Mouse (Mus musculus): ENCODE data around the gene Tmem217. TPM values are rescaled to one million over a fixed set of nuclear protein-coding genes. Genes with fewer than 3 reads are reported as not detected.

Tmem217 gene
- polyA plus RNA-seq, 1 experiment from 2014 or later, result 1.5 TPM

Small RNAs within 50 kb of the gene (microRNA-seq; reads per million reads assigned to microRNA genes)
- gene Mir7667, result not detected

Other genes starting within 250 kb of the Tmem217 start
- 1.9 and 2.6 TPM in 2 replicates for gene Pi16, start 234.7 kb downstream of the Tmem217 start, polyA plus RNA-seq (2016; fragmentation: Nextera tagmentation; extraction: Ambion mirVana)
- gene Mtch1, start 204.5 kb downstream of the Tmem217 start, polyA plus RNA-seq (2016; fragmentation: Nextera tagmentation; extraction: Ambion mirVana), result 281 and 310 TPM in 2 replicates
- 2.2 and 3.8 TPM in 2 replicates for gene Fgd2, start 191.5 kb downstream of the Tmem217 start, polyA plus RNA-seq (2016; fragmentation: Nextera tagmentation; extraction: Ambion mirVana)
- gene Pim1, start 61.6 kb downstream of the Tmem217 start, polyA plus RNA-seq (2016; fragmentation: Nextera tagmentation; extraction: Ambion mirVana), result 28.7 and 31.4 TPM in 2 replicates
- not detected in 2 replicates for gene Gm17657, start 2.7 kb downstream of the Tmem217 start, polyA plus RNA-seq (2016; fragmentation: Nextera tagmentation; extraction: Ambion mirVana)
- gene Tbc1d22b, start 2.6 kb downstream of the Tmem217 start, polyA plus RNA-seq (2016; fragmentation: Nextera tagmentation; extraction: Ambion mirVana), result 13.6 and 14.4 TPM in 2 replicates
- 70.9 and 85.7 TPM in 2 replicates for gene Rnf8, start 62.4 kb upstream of the Tmem217 start, polyA plus RNA-seq (2016; fragmentation: Nextera tagmentation; extraction: Ambion mirVana)
- gene Gm28043, start 62.5 kb upstream of the Tmem217 start, polyA plus RNA-seq (2016; fragmentation: Nextera tagmentation; extraction: Ambion mirVana), result 2.3 and 2.4 TPM in 2 replicates
- 119 and 122 TPM in 2 replicates for gene Cmtr1, start 108.2 kb upstream of the Tmem217 start, polyA plus RNA-seq (2016; fragmentation: Nextera tagmentation; extraction: Ambion mirVana)
- 18.2 and 19.0 TPM in 2 replicates for gene Ccdc167, start 164.7 kb upstream of the Tmem217 start, polyA plus RNA-seq (2016; fragmentation: Nextera tagmentation; extraction: Ambion mirVana)

Data from heart, embryonic 10.5 days (tissue).